Mouse (Mus musculus) stomach, postnatal 0 days (tissue): Measurements from ENCODE around the gene Tenm1.

Experiments
- CTCF ChIP-seq: IDR thresholded peaks from 2 replicates; pipeline ENCODE4 v1.5.1; 2016; ENCODE audit warnings: antibody characterized with exemption, low read depth, mild to moderate bottlenecking, moderate library complexity
- EP300 ChIP-seq: optimal IDR thresholded peaks from 2 replicates; pipeline ENCODE3; 2016; ENCODE audit warnings: antibody characterized with exemption

- TF ChIP-seq EP300 (no peak), CTCF (no peak)
Observed at GRCm38 (mm10) chrX:42530703-42531102, 898.2 kb downstream of the Tenm1 start.
